Comparison of ENCODE assay signal across 8 mouse cellular contexts in genomic region chrX:71664688-71665026, GRCm38 (mm10). TPM values are rescaled to one million over a fixed set of nuclear protein-coding genes. Genes with fewer than 3 reads are reported as not detected.
DNase-seq lines count a peak whose midpoint lies in the region; ATAC-seq and TF ChIP-seq lines count a peak whose summit lies in the region.
"Had no signal": no experiment of that assay in that cellular context is flagged by ENCODE, and none has a peak within 500 bp of the region (broad histone marks: within the 10 kb centered on the region; RNA-seq: fewer than 3 reads in every experiment).

No protein-coding gene starts in this region.

- H3K27me3 ChIP-seq in forebrain, embryonic 14.5 days (replicated peaks; ENCODE audit: control insufficient read depth, insufficient read depth, low read length): peaks cover 43% of the 10 kb centered on the region
- H3K27me3 ChIP-seq in liver, embryonic 13.5 days: peaks cover 85% of the 10 kb centered on the region
- peaks cover 5% of the 10 kb centered on the region; the same call in 1 of the 2 replicates for H3K27me3 ChIP-seq in stomach, postnatal 0 days (ENCODE audit: control insufficient read depth, insufficient read depth, low read length)

- TF ChIP-seq EP300 in stomach, postnatal 0 days (optimal IDR thresholded peaks at IDR 0.05): no peak

- peak overlapping the region; percentile 59 for H3K4me2 ChIP-seq in forebrain, embryonic 14.5 days (ENCODE audit: low read length)
- peak overlapping the region; percentile 41 for H3K4me2 ChIP-seq in liver, embryonic 13.5 days
- H3K4me2 ChIP-seq in stomach, postnatal 0 days (replicated peaks; ENCODE audit: low read depth): peak overlapping the region; percentile 58

- DNase-seq in retina, embryonic 14.5 days (ENCODE audit: low spot score): peak; percentile 18
- no peak for DNase-seq in retina, postnatal 1 day
- peak; percentile 30 for DNase-seq in forebrain, embryonic 14.5 days (ENCODE audit: low spot score)
- DNase-seq in liver, embryonic 13.5 days: no peak
- no peak for DNase-seq in stomach, postnatal 0 days (ENCODE audit: low spot score)
- DNase-seq in natural killer cell, adult 2 months (ENCODE audit: low spot score in 2 of 2): no peak
- no peak for DNase-seq in left cerebral cortex, adult 11 months (ENCODE audit: low spot score)

- no peaks in the 10 kb centered on the region for H3K36me3 ChIP-seq in forebrain, embryonic 14.5 days (ENCODE audit: control insufficient read depth, insufficient read depth, low read length)
- H3K36me3 ChIP-seq in liver, embryonic 13.5 days: no peaks in the 10 kb centered on the region
- no peaks in the 10 kb centered on the region for H3K36me3 ChIP-seq in stomach, postnatal 0 days (ENCODE audit: control insufficient read depth, insufficient read depth, low read length)

- H3K9ac ChIP-seq in forebrain, embryonic 14.5 days (ENCODE audit: low read length): peak overlapping the region; percentile 29; the same call in 1 of the 2 replicates
- no peak overlapping the region for H3K9ac ChIP-seq in liver, embryonic 13.5 days
- no peak overlapping the region for H3K9ac ChIP-seq in stomach, postnatal 0 days (ENCODE audit: low read length)
- H3K9ac ChIP-seq: liver, embryonic 14.5 days had no signal

- H3K27ac ChIP-seq in forebrain, embryonic 14.5 days (ENCODE audit: low read depth, low read length): no peak overlapping the region
- H3K27ac ChIP-seq in liver, embryonic 13.5 days: no peak overlapping the region
- no peak overlapping the region for H3K27ac ChIP-seq in stomach, postnatal 0 days (replicated peaks)
- H3K27ac ChIP-seq: liver, embryonic 14.5 days had no signal

- peak; percentile 20; the same call in 1 of the 2 replicates for ATAC-seq in forebrain, embryonic 14.5 days
- ATAC-seq in liver, embryonic 13.5 days (ENCODE audit: low read depth): no peak
- no peak for ATAC-seq in stomach, postnatal 0 days (ENCODE audit: low FRiP score, low TSS enrichment)

- no peaks in the 10 kb centered on the region for H3K4me1 ChIP-seq in forebrain, embryonic 14.5 days (ENCODE audit: control insufficient read depth, insufficient read depth, low read length)
- no peaks in the 10 kb centered on the region for H3K4me1 ChIP-seq in liver, embryonic 13.5 days (replicated peaks)
- no peaks in the 10 kb centered on the region for H3K4me1 ChIP-seq in stomach, postnatal 0 days (replicated peaks; ENCODE audit: control insufficient read depth, insufficient read depth)

- peak overlapping the region; percentile 38 for H3K4me3 ChIP-seq in forebrain, embryonic 14.5 days (ENCODE audit: low read depth, low read length)
- H3K4me3 ChIP-seq in liver, embryonic 13.5 days (replicated peaks): peak overlapping the region; percentile 36
- H3K4me3 ChIP-seq in stomach, postnatal 0 days (ENCODE audit: low read depth, low read length): peak overlapping the region; percentile 39

- no peak for TF ChIP-seq CTCF in stomach, postnatal 0 days (IDR thresholded peaks at IDR 0.05; ENCODE audit: low read depth)

- H3K9me3 ChIP-seq in forebrain, embryonic 14.5 days (replicated peaks; ENCODE audit: control insufficient read depth, low read length): peaks cover 6% of the 10 kb centered on the region; the same call in 1 of the 2 replicates
- H3K9me3 ChIP-seq in liver, embryonic 13.5 days (replicated peaks): peaks cover 4% of the 10 kb centered on the region; the same call in 1 of the 2 replicates
- 0 out of 2 replicates have a peak, but pooled peaks cover 2% of the 10 kb centered on the region for H3K9me3 ChIP-seq in stomach, postnatal 0 days (ENCODE audit: control insufficient read depth, low read length)

- WGBS in forebrain, embryonic 14.5 days: 26% methylated on average over 15 of the region's 15 CpGs
- WGBS in liver, embryonic 13.5 days (ENCODE audit: insufficient replicate concordance): 9% methylated on average over 15 of the region's 15 CpGs
- WGBS in stomach, postnatal 0 days: 11% methylated on average over 15 of the region's 15 CpGs

RNA-seq across cellular contexts. Expression of gene Gpr50, which starts 1.2 kb away (rescaled TPM):
- polyA plus RNA-seq in forebrain, embryonic 14.5 days (2014; fragmentation: Nextera tagmentation; extraction: Ambion mirVana): 2.4 and 2.7 TPM in 2 replicates
- polyA plus RNA-seq in liver, embryonic 13.5 days (2015; fragmentation: Nextera tagmentation; extraction: Ambion mirVana): 0.05 and 0.14 TPM in 2 replicates
- polyA plus RNA-seq in stomach, postnatal 0 days (2015; fragmentation: Nextera tagmentation; extraction: Ambion mirVana): 0.11 and 0.34 TPM in 2 replicates

Comparison
In these comparisons a context has a peak if more than half of its experiments do, and no peak if none do; other contexts are left out.
1. DNase-seq: peak in retina, embryonic 14.5 days (single experiment) and forebrain, embryonic 14.5 days (single experiment); none in retina, postnatal 1 day (single experiment), liver, embryonic 13.5 days (single experiment), stomach, postnatal 0 days (single experiment), natural killer cell, adult 2 months (0 of 2) and left cerebral cortex, adult 11 months (single experiment).
2. Peak in every context shown above with its lines, with median percentiles within 50 percentile points of each other: H3K4me2 ChIP-seq and H3K4me3 ChIP-seq.